ENCODE assay signal across 20 mouse cellular contexts in genomic region chr8:120160366-120160765, GRCm38 (mm10). TPM values are rescaled to one million over a fixed set of nuclear protein-coding genes. Genes with fewer than 3 reads are reported as not detected.
A peak's percentile ranks its signal among the peaks of the same experiment; 100 is the strongest.
DNase-seq lines count a peak whose midpoint lies in the region; ATAC-seq and TF ChIP-seq lines count a peak whose summit lies in the region.
"Had no signal": no experiment of that assay in that cellular context is flagged by ENCODE, and none has a peak within 500 bp of the region (broad histone marks: within the 10 kb centered on the region; RNA-seq: fewer than 3 reads in every experiment).

No protein-coding gene starts in this region.

- H3K9ac ChIP-seq in hindbrain, embryonic 15.5 days = no peak overlapping the region
- H3K9ac ChIP-seq in hindbrain, embryonic 12.5 days = no peak overlapping the region; the same call in 1 of the 2 replicates
- H3K9ac ChIP-seq in forebrain, postnatal 0 days = no peak overlapping the region
- H3K9ac ChIP-seq: intestine, embryonic 15.5 days; limb, embryonic 12.5 days; liver, embryonic 13.5 days had no signal

- 0 out of 2 replicates have a peak, but pooled peaks cover 3% of the 10 kb centered on the region for H3K4me1 ChIP-seq in hindbrain, embryonic 15.5 days (replicated peaks)
- peaks cover 30% of the 10 kb centered on the region for H3K4me1 ChIP-seq in hindbrain, embryonic 12.5 days
- H3K4me1 ChIP-seq in forebrain, postnatal 0 days (ENCODE audit: insufficient read depth) = no peaks in the 10 kb centered on the region
- H3K4me1 ChIP-seq: intestine, embryonic 15.5 days; liver, embryonic 13.5 days had no signal

- peak; percentile 72 for DNase-seq in cerebellum, adult 11 months
- peak; percentile 90 for DNase-seq in cerebellum, adult 9-11 months
- DNase-seq in forebrain, postnatal 0 days = peak; percentile 50
- no peak for DNase-seq in lung, adult 18-20 months
- no peak for DNase-seq in heart, postnatal 10 days
- DNase-seq in kidney, postnatal 36 days = no peak
- DNase-seq: adrenal gland, postnatal 25 days; gastrocnemius, postnatal 36 days; liver, embryonic 13.5 days; thymus, postnatal 4 days had no signal

- H3K4me2 ChIP-seq in hindbrain, embryonic 15.5 days = no peak overlapping the region
- H3K4me2 ChIP-seq in hindbrain, embryonic 12.5 days (replicated peaks) = no peak overlapping the region
- no peak overlapping the region for H3K4me2 ChIP-seq in forebrain, postnatal 0 days (ENCODE audit: low read depth)
- H3K4me2 ChIP-seq: heart, embryonic 11.5 days; intestine, embryonic 15.5 days; limb, embryonic 12.5 days; liver, embryonic 13.5 days had no signal

- no peaks in the 10 kb centered on the region for H3K27me3 ChIP-seq in hindbrain, embryonic 15.5 days
- H3K27me3 ChIP-seq in hindbrain, embryonic 12.5 days = no peaks in the 10 kb centered on the region
- H3K27me3 ChIP-seq in forebrain, postnatal 0 days (ENCODE audit: insufficient read depth, low read length) = no peaks in the 10 kb centered on the region
- H3K27me3 ChIP-seq: intestine, embryonic 15.5 days; Patski had no signal

- no peaks in the 10 kb centered on the region for H3K9me3 ChIP-seq in hindbrain, embryonic 15.5 days
- no peaks in the 10 kb centered on the region for H3K9me3 ChIP-seq in hindbrain, embryonic 12.5 days (replicated peaks)
- H3K9me3 ChIP-seq in forebrain, postnatal 0 days (ENCODE audit: low read length) = no peaks in the 10 kb centered on the region
- H3K9me3 ChIP-seq: intestine, embryonic 15.5 days; limb, embryonic 12.5 days; liver, embryonic 13.5 days had no signal

- intact Hi-C loops in heart, postnatal 10 days (cut with DNase I) = no loop called here

- ATAC-seq in hindbrain, embryonic 15.5 days (ENCODE audit: low FRiP score, low read depth) = no peak
- no peak for ATAC-seq in hindbrain, embryonic 12.5 days (ENCODE audit: low FRiP score)
- peak; percentile 58 for ATAC-seq in forebrain, postnatal 0 days
- ATAC-seq: activated CD4-positive, CD25-positive, alpha-beta regulatory T cell, adult 4 months; intestine, embryonic 15.5 days; Patski had no signal

- 0 out of 2 replicates have a peak, but pooled peaks cover 4% of the 10 kb centered on the region for H3K36me3 ChIP-seq in hindbrain, embryonic 15.5 days
- H3K36me3 ChIP-seq in hindbrain, embryonic 12.5 days = 0 out of 2 replicates have a peak, but pooled peaks cover 5% of the 10 kb centered on the region
- peaks cover 9% of the 10 kb centered on the region for H3K36me3 ChIP-seq in forebrain, postnatal 0 days (ENCODE audit: insufficient read depth)
- H3K36me3 ChIP-seq: intestine, embryonic 15.5 days; limb, embryonic 12.5 days; liver, embryonic 13.5 days had no signal

- H3K27ac ChIP-seq in hindbrain, embryonic 15.5 days (replicated peaks) = 0 out of 2 replicates have a peak overlapping the region, but pooled peaks have one; percentile 45
- H3K27ac ChIP-seq in hindbrain, embryonic 12.5 days = no peak overlapping the region
- H3K27ac ChIP-seq in forebrain, postnatal 0 days (ENCODE audit: low read depth, low read length) = no peak overlapping the region
- H3K27ac ChIP-seq: intestine, embryonic 15.5 days; limb, embryonic 12.5 days; liver, embryonic 13.5 days had no signal

- no peak for TF ChIP-seq CTCF in forebrain, postnatal 0 days (IDR thresholded peaks at IDR 0.05; ENCODE audit: low read depth)

- H3K4me3 ChIP-seq in hindbrain, embryonic 15.5 days = no peak overlapping the region
- no peak overlapping the region for H3K4me3 ChIP-seq in hindbrain, embryonic 12.5 days
- no peak overlapping the region for H3K4me3 ChIP-seq in forebrain, postnatal 0 days (ENCODE audit: low read depth, low read length)
- H3K4me3 ChIP-seq: intestine, embryonic 15.5 days; limb, embryonic 12.5 days; liver, embryonic 13.5 days had no signal

- 81% methylated on average over 8 of the region's 8 CpGs for WGBS in hindbrain, embryonic 15.5 days
- WGBS in hindbrain, embryonic 12.5 days = 78% methylated on average over 8 of the region's 8 CpGs
- 60% methylated on average over 8 of the region's 8 CpGs for WGBS in forebrain, postnatal 0 days

RNA-seq across cellular contexts. Expression of gene Fam92b, which starts 16.9 kb away (rescaled TPM):
- polyA plus RNA-seq in hindbrain, embryonic 15.5 days (2015; fragmentation: Nextera tagmentation; extraction: Ambion mirVana) = 1.5 and 2.2 TPM in 2 replicates
- polyA plus RNA-seq in hindbrain, embryonic 12.5 days (2016; fragmentation: Nextera tagmentation; extraction: Ambion mirVana) = 1.6 and 3.0 TPM in 2 replicates
- 1.2 and 2.1 TPM in 2 replicates for total RNA-seq in forebrain, postnatal 0 days (2014; rRNA removed)
- polyA plus RNA-seq in forebrain, postnatal 0 days (2015; fragmentation: Nextera tagmentation; extraction: Ambion mirVana) = 1.1 and 1.6 TPM in 2 replicates
- total RNA-seq in heart, postnatal 10 days (2021) = not detected
- total RNA-seq: gastrocnemius, postnatal 36 days; heart, postnatal 25 days; megakaryocyte, adult 5-6 weeks had no signal
- polyA plus RNA-seq: activated CD4-positive, CD25-positive, alpha-beta regulatory T cell, adult 4 months; C2C12; heart, embryonic 11.5 days; limb, embryonic 12.5 days; liver, embryonic 13.5 days had no signal

RNA-seq across cellular contexts. Expression of gene 6430548M08Rik, which starts 46.4 kb away (rescaled TPM):
- 30.9 and 36.8 TPM in 2 replicates for polyA plus RNA-seq in hindbrain, embryonic 15.5 days (2015; fragmentation: Nextera tagmentation; extraction: Ambion mirVana)
- 17.2 and 18.5 TPM in 2 replicates for polyA plus RNA-seq in hindbrain, embryonic 12.5 days (2016; fragmentation: Nextera tagmentation; extraction: Ambion mirVana)
- total RNA-seq in forebrain, postnatal 0 days (2014; rRNA removed) = 49.0 and 59.6 TPM in 2 replicates
- polyA plus RNA-seq in forebrain, postnatal 0 days (2015; fragmentation: Nextera tagmentation; extraction: Ambion mirVana) = 27.8 and 32.7 TPM in 2 replicates
- 10 to 100 TPM; 18.7 to 20.1 TPM for total RNA-seq in heart, postnatal 10 days (2021)
- polyA plus RNA-seq: activated CD4-positive, CD25-positive, alpha-beta regulatory T cell, adult 4 months had no signal

RNA-seq across cellular contexts. Expression of gene Zdhhc7, which starts 59.1 kb away (rescaled TPM):
- polyA plus RNA-seq in hindbrain, embryonic 15.5 days (2015; fragmentation: Nextera tagmentation; extraction: Ambion mirVana) = 28.8 and 30.7 TPM in 2 replicates
- 30.6 and 36.8 TPM in 2 replicates for polyA plus RNA-seq in hindbrain, embryonic 12.5 days (2016; fragmentation: Nextera tagmentation; extraction: Ambion mirVana)
- total RNA-seq in forebrain, postnatal 0 days (2014; rRNA removed) = 24.8 and 37.6 TPM in 2 replicates
- polyA plus RNA-seq in forebrain, postnatal 0 days (2015; fragmentation: Nextera tagmentation; extraction: Ambion mirVana) = 19.2 and 25.3 TPM in 2 replicates
- total RNA-seq in heart, postnatal 10 days (2021) = 10 to 100 TPM; 38.0 to 43.6 TPM

Comparison
In these comparisons a context has a peak if more than half of its experiments do, and no peak if none do; other contexts are left out.
1. DNase-seq: peak in cerebellum, adult 11 months (single experiment), cerebellum, adult 9-11 months (single experiment) and forebrain, postnatal 0 days (single experiment); none in lung, adult 18-20 months (0 of 2), heart, postnatal 10 days (0 of 2) and kidney, postnatal 36 days (0 of 2).